Mouse (Mus musculus) ES-E14 (cell line): ENCODE measurements around the gene Kcnip1. TPM values are rescaled to one million over a fixed set of nuclear protein-coding genes. Genes with fewer than 3 reads are reported as not detected.
A peak's percentile ranks its signal among the peaks of the same experiment; 100 is the strongest.

Experiments used
- DNase-seq: peaks from one replicate; pipeline ENCODE4 v3.0.0-alpha.2; 2013; ENCODE audit warnings: low read depth, low spot score
- H3K27ac ChIP-seq: 2 replicates; pipeline ENCODE4 v1.5.1; 2012; ENCODE audit warnings: low read depth, mild to moderate bottlenecking, low read length, moderate library complexity, mixed read lengths; ENCODE audit not compliant: poor library complexity, insufficient read depth, severe bottlenecking
- H3K36me3 ChIP-seq: 2 replicates; pipeline ENCODE4 v1.6.1; 2012; ENCODE audit warnings: mild to moderate bottlenecking, low read length, moderate library complexity, mixed read lengths; ENCODE audit not compliant: control insufficient read depth, poor library complexity, insufficient read depth, severe bottlenecking
- H3K4me1 ChIP-seq, 2 experiments: fragments of 150-350 bp in 1 of 2; sonication (generic) in 1 of 2; 2 replicates each; pipeline ENCODE4 v1.6.1; 2012; ENCODE audit warnings: low read length in 2 of 2, mild to moderate bottlenecking in 1 of 2, mixed read lengths in 1 of 2; ENCODE audit not compliant: control insufficient read depth in 2 of 2, insufficient read depth in 2 of 2, poor library complexity in 1 of 2
- H3K4me3 ChIP-seq, 2 experiments: fragments of 150-350 bp in 1 of 2; sonication (generic) in 1 of 2; 2 replicates each; pipeline ENCODE4 v1.5.1; 2012; ENCODE audit warnings: low read length in 2 of 2, low read depth in 1 of 2, mild to moderate bottlenecking in 1 of 2, mixed read lengths in 1 of 2; ENCODE audit not compliant: insufficient read depth in 1 of 2, poor library complexity in 1 of 2, severe bottlenecking in 1 of 2
- H3K9ac ChIP-seq: 2 replicates; pipeline ENCODE4 v1.6.1; 2012; ENCODE audit warnings: low read depth, mild to moderate bottlenecking, low read length, mixed read lengths; ENCODE audit not compliant: poor library complexity, insufficient read depth, severe bottlenecking
- H3K9me3 ChIP-seq: fragments of 150-350 bp; sonication (generic); 2 replicates; pipeline ENCODE4 v1.6.1; 2012; ENCODE audit warnings: low read depth, mild to moderate bottlenecking, low read length; ENCODE audit not compliant: control insufficient read depth, insufficient read depth
- CHD2 ChIP-seq: IDR thresholded peaks from 2 replicates; pipeline ENCODE4 v1.6.1; 2014; ENCODE audit warnings: mild to moderate bottlenecking, low read depth, low read length, inconsistent platforms
- HCFC1 ChIP-seq: IDR thresholded peaks from 2 replicates; pipeline ENCODE4 v1.6.1; 2012; ENCODE audit warnings: low read length, inconsistent platforms, borderline replicate concordance; ENCODE audit not compliant: insufficient read depth
- MAFK ChIP-seq: IDR thresholded peaks from 2 replicates; pipeline ENCODE4 v1.6.1; 2014; ENCODE audit warnings: mild to moderate bottlenecking, low read depth, low read length, inconsistent platforms; ENCODE audit not compliant: insufficient read depth
- ZC3H11A ChIP-seq: IDR thresholded peaks from 2 replicates; pipeline ENCODE4 v1.6.1; 2012; ENCODE audit warnings: low read depth, mild to moderate bottlenecking, inconsistent platforms, low read length, borderline replicate concordance
- ZNF384 ChIP-seq: IDR thresholded peaks from 2 replicates; pipeline ENCODE4 v1.6.1; 2012; ENCODE audit warnings: low read depth, low read length, inconsistent platforms
- in situ Hi-C, 2 experiments: fragments of 600-800 bp; cut with MboI; formaldehyde crosslinking; loops; one replicate each; pipeline ENCODE4 v1.15.1; 2025; ENCODE audit warnings: low sequenced_read_pairs in 2 of 2, inconsistent platforms in 1 of 2; ENCODE audit not compliant: unreplicated experiment in 2 of 2
- total RNA-seq: library from RNA; depleted of rRNA; stranded (reverse); fragments of 300-350 nt; gene quantifications from 2 replicates; pipeline ENCODE4 v1.2.3, GENCODE M21; 2012

Kcnip1 gene
- total RNA-seq, 1 experiment = 0.22 TPM

DNA sequence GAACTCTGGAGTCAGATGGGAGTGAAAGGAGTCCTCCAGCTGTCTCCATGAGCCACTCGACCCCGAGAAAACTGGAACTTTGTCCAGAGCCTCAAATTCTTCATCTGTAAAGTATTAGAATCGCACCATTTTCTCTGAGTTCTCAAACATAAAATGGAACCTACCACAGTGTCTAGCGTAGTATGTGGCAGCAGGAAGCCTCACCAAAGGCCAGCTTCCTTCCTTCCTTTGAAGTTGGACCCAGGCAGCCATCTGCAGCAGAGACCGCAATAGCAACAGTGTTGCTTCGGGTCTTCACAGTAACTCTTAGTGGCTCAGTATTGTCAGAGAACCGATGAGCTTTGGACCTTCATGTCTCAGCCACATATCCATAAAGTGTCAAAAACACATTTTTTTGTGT lies 73.1 kb downstream of the Kcnip1 start:
- in situ Hi-C loops = loop anchor here (5.0 to 10.0 kb wide), 2 partner anchors 185 to 188 kb away; no protein-coding TSS in a partner anchor
- no peak for TF ChIP-seq ZNF384
- TF ChIP-seq MAFK = no peak
- no peak overlapping the region for H3K4me3 ChIP-seq
- DNase-seq = no peak
- H3K9me3 ChIP-seq = no peaks in the 10 kb centered on the region
- no peaks in the 10 kb centered on the region for H3K36me3 ChIP-seq
- H3K4me1 ChIP-seq = no peaks in the 10 kb centered on the region
- H3K27ac ChIP-seq = no peak overlapping the region
- no peak overlapping the region for H3K9ac ChIP-seq

- H3K4me3 ChIP-seq = no peak overlapping the region
- no peak overlapping the region for H3K9ac ChIP-seq
- H3K4me1 ChIP-seq = no peaks in the 10 kb centered on the region
- H3K27ac ChIP-seq = no peak overlapping the region
- H3K9me3 ChIP-seq = no peaks in the 10 kb centered on the region
- no peak for DNase-seq
- in situ Hi-C loops = loop anchor here in 1 of 2 experiments (10.0 kb wide), 1 partner anchor 184 kb away; no protein-coding TSS in a partner anchor
- TF ChIP-seq ZNF384 (no peak), MAFK (no peak), ZC3H11A (no peak), HCFC1 (no peak), CHD2 (no peak)
- no peaks in the 10 kb centered on the region for H3K36me3 ChIP-seq
These were observed 74.5 kb downstream of the Kcnip1 start for GRCm38 (mm10) chr11:33918424-33918823.

DNA sequence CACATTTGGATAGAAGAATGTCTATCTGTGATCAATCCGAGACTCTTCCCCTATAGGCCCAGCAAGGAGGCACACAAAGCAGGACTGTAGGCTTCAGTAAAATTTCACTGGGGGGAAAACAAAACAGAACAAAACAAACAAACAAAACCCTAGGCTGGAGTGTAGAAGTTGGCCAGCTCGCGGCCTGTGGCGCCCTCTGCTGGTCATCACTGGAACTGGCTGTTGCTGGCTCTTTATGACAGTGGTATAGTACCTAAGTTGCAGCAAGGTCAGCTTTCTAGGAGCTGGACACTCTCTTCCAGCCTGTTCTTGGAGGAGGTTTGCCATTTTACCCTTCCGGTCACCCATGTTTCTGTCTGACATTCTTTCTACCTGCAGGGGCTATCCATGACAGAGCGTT lies 75.4 kb downstream of the Kcnip1 start:
- no peak overlapping the region for H3K27ac ChIP-seq
- H3K4me1 ChIP-seq = no peaks in the 10 kb centered on the region
- H3K36me3 ChIP-seq = no peaks in the 10 kb centered on the region
- in situ Hi-C loops = loop anchor here in 1 of 2 experiments (10.0 kb wide), 1 partner anchor 183 kb away; no protein-coding TSS in a partner anchor
- H3K9me3 ChIP-seq = no peaks in the 10 kb centered on the region
- TF ChIP-seq ZC3H11A = peak; percentile 98
- TF ChIP-seq ZNF384 = no peak
- DNase-seq = no peak
- H3K4me3 ChIP-seq = no peak overlapping the region
- no peak overlapping the region for H3K9ac ChIP-seq

- TF ChIP-seq ZC3H11A = no peak
- no peak for TF ChIP-seq CHD2
- no peak for TF ChIP-seq HCFC1
- no peak for TF ChIP-seq ZNF384
- TF ChIP-seq MAFK = no peak
- in situ Hi-C loops = loop anchor here in 1 of 2 experiments (10.0 kb wide), 1 partner anchor 179 kb away; no protein-coding TSS in a partner anchor
- Histone ChIP-seq H3K9ac (no peak overlapping the region), H3K4me3 (no peak overlapping the region), H3K4me1 (no peaks in the 10 kb centered on the region), H3K36me3 (no peaks in the 10 kb centered on the region), H3K9me3 (no peaks in the 10 kb centered on the region), H3K27ac (no peak overlapping the region)
- no peak for DNase-seq
These were observed 78.7 kb downstream of the Kcnip1 start for GRCm38 (mm10) chr11:33914216-33914615.

- DNase-seq = no peak
- in situ Hi-C loops = loop anchor here in 1 of 2 experiments (10.0 kb wide), 1 partner anchor 178 kb away; no protein-coding TSS in a partner anchor
- no peak overlapping the region for H3K9ac ChIP-seq
- no peak overlapping the region for H3K4me3 ChIP-seq
- no peak overlapping the region for H3K27ac ChIP-seq
- no peaks in the 10 kb centered on the region for H3K4me1 ChIP-seq
- H3K36me3 ChIP-seq = no peaks in the 10 kb centered on the region
- no peaks in the 10 kb centered on the region for H3K9me3 ChIP-seq
- TF ChIP-seq CHD2 = no peak
- TF ChIP-seq ZC3H11A = no peak
- no peak for TF ChIP-seq HCFC1
- TF ChIP-seq ZNF384 = no peak
These were observed 79.9 kb downstream of the Kcnip1 start for GRCm38 (mm10) chr11:33913061-33913460.
